35 mouse cellular contexts compared by ENCODE assay signal in genomic region chr14:56103452-56103851, GRCm38 (mm10). TPM values are rescaled to one million over a fixed set of nuclear protein-coding genes. Genes with fewer than 3 reads are reported as not detected.
DNase-seq lines count a peak whose midpoint lies in the region; ATAC-seq and TF ChIP-seq lines count a peak whose summit lies in the region.
"Had no signal": no experiment of that assay in that cellular context is flagged by ENCODE, and none has a peak within 500 bp of the region (broad histone marks: within the 10 kb centered on the region; RNA-seq: fewer than 3 reads in every experiment).

No protein-coding gene starts in this region.

- 49% methylated on average over 3 of the region's 3 CpGs for WGBS in forebrain, embryonic 14.5 days
- 58% methylated on average over 3 of the region's 3 CpGs for WGBS in forebrain, embryonic 12.5 days

- TF ChIP-seq EP300 in MEL (IDR thresholded peaks at IDR 0.05; ENCODE audit: low read depth in 1 of 2, low read length in 2 of 2), result no peak

- TF ChIP-seq CTCF in layer of hippocampus, adult 2 months (conservative IDR thresholded peaks at IDR 0.05), result no peak
- TF ChIP-seq CTCF in MEL (IDR thresholded peaks at IDR 0.05 in 2 of 3, conservative IDR thresholded peaks at IDR 0.05 in 1 of 3; ENCODE audit: control insufficient read depth in 1 of 3, insufficient read depth in 1 of 3, low read depth in 2 of 3, low read length in 3 of 3, poor library complexity in 1 of 3, severe bottlenecking in 1 of 3), result no peak

- peak; percentile 60 for DNase-seq in forebrain, embryonic 14.5 days (ENCODE audit: low spot score)
- no peak for DNase-seq in layer of hippocampus, adult 2 months (ENCODE audit: low spot score in 2 of 2)
- DNase-seq in layer of hippocampus, adult 9-11 months, result no peak
- no peak for DNase-seq in MEL (ENCODE audit: low read depth, low spot score)
- DNase-seq in lung, postnatal 25 days (ENCODE audit: low spot score), result no peak
- DNase-seq: adrenal gland, adult 8-10 months; adrenal gland, postnatal 25 days; cerebellum, adult 11-12 months; cerebellum, adult 8-10 months; cerebellum, postnatal 10 days; cerebellum, postnatal 36 days; embryo, embryonic 11 days; gastrocnemius, adult 2 months; gastrocnemius, postnatal 14 days had no signal

- no peak for ATAC-seq in forebrain, embryonic 14.5 days
- ATAC-seq in forebrain, embryonic 12.5 days (ENCODE audit: low FRiP score), result no peak
- ATAC-seq in megakaryocyte progenitor cell, adult 5-6 weeks (replicated peaks; ENCODE audit: poor library complexity), result no peak
- ATAC-seq: activated CD4-positive, CD25-positive, alpha-beta regulatory T cell, adult 4 months; CD4-positive, CD25-positive, alpha-beta regulatory T cell, adult 4 months; intestine, postnatal 0 days had no signal

- H3K4me1 ChIP-seq in forebrain, embryonic 14.5 days (ENCODE audit: control insufficient read depth, insufficient read depth, low read length), result no peaks in the 10 kb centered on the region
- H3K4me1 ChIP-seq in forebrain, embryonic 12.5 days, result no peaks in the 10 kb centered on the region
- no peaks in the 10 kb centered on the region for H3K4me1 ChIP-seq in MEL (ENCODE audit: control insufficient read depth in 1 of 2, insufficient read depth in 2 of 2, low read length in 2 of 2)
- H3K4me1 ChIP-seq: embryonic facial prominence, embryonic 10.5 days; embryonic facial prominence, embryonic 13.5 days; hindbrain, embryonic 12.5 days; hindbrain, embryonic 15.5 days had no signal

- H3K9ac ChIP-seq in forebrain, embryonic 14.5 days (ENCODE audit: low read length), result no peak overlapping the region
- no peak overlapping the region for H3K9ac ChIP-seq in forebrain, embryonic 12.5 days
- H3K9ac ChIP-seq in MEL (ENCODE audit: control insufficient read depth, low read depth, low read length, poor library complexity, severe bottlenecking), result no peak overlapping the region
- H3K9ac ChIP-seq: embryonic facial prominence, embryonic 13.5 days; hindbrain, embryonic 12.5 days; hindbrain, embryonic 15.5 days had no signal

- H3K9me3 ChIP-seq in forebrain, embryonic 14.5 days (replicated peaks; ENCODE audit: control insufficient read depth, low read length), result no peaks in the 10 kb centered on the region
- no peaks in the 10 kb centered on the region for H3K9me3 ChIP-seq in forebrain, embryonic 12.5 days
- no peaks in the 10 kb centered on the region for H3K9me3 ChIP-seq in MEL (replicated peaks; ENCODE audit: insufficient read depth, low read length)
- H3K9me3 ChIP-seq: embryonic facial prominence, embryonic 10.5 days; embryonic facial prominence, embryonic 13.5 days; hindbrain, embryonic 12.5 days; hindbrain, embryonic 15.5 days had no signal

- no peak for TF ChIP-seq POLR2A in MEL (IDR thresholded peaks at IDR 0.05; ENCODE audit: control insufficient read depth in 1 of 2, insufficient read depth in 1 of 2, low read depth in 1 of 2, low read length in 2 of 2, poor library complexity in 1 of 2)

- no peaks in the 10 kb centered on the region for H3K27me3 ChIP-seq in forebrain, embryonic 14.5 days (replicated peaks; ENCODE audit: control insufficient read depth, insufficient read depth, low read length)
- no peaks in the 10 kb centered on the region for H3K27me3 ChIP-seq in forebrain, embryonic 12.5 days
- H3K27me3 ChIP-seq in MEL (ENCODE audit: control insufficient read depth in 1 of 2, insufficient read depth in 2 of 2, low read length in 2 of 2), result peaks cover 1 to 5% of the 10 kb centered on the region in 2 experiments; a peak in 1 of 4 replicates
- H3K27me3 ChIP-seq: embryonic facial prominence, embryonic 13.5 days; hindbrain, embryonic 15.5 days had no signal

- H3K4me2 ChIP-seq in forebrain, embryonic 14.5 days (ENCODE audit: low read length), result no peak overlapping the region
- no peak overlapping the region for H3K4me2 ChIP-seq in forebrain, embryonic 12.5 days
- H3K4me2 ChIP-seq: embryonic facial prominence, embryonic 13.5 days; heart, embryonic 11.5 days; hindbrain, embryonic 12.5 days; hindbrain, embryonic 15.5 days had no signal

- no peaks in the 10 kb centered on the region for H3K79me2 ChIP-seq in MEL (ENCODE audit: control insufficient read depth, insufficient read depth, low read length, poor library complexity)

- no peaks in the 10 kb centered on the region for H3K36me3 ChIP-seq in forebrain, embryonic 14.5 days (ENCODE audit: control insufficient read depth, insufficient read depth, low read length)
- no peaks in the 10 kb centered on the region for H3K36me3 ChIP-seq in forebrain, embryonic 12.5 days (replicated peaks)
- no peaks in the 10 kb centered on the region for H3K36me3 ChIP-seq in MEL (ENCODE audit: control insufficient read depth in 1 of 2, insufficient read depth in 2 of 2, low read length in 2 of 2)
- H3K36me3 ChIP-seq: embryonic facial prominence, embryonic 10.5 days; embryonic facial prominence, embryonic 13.5 days; hindbrain, embryonic 12.5 days; hindbrain, embryonic 15.5 days had no signal

- TF ChIP-seq RAD21 in MEL (IDR thresholded peaks at IDR 0.05; ENCODE audit: low read depth, low read length), result no peak

- no peak overlapping the region for H3K4me3 ChIP-seq in forebrain, embryonic 14.5 days (ENCODE audit: low read depth, low read length)
- no peak overlapping the region for H3K4me3 ChIP-seq in forebrain, embryonic 12.5 days (replicated peaks)
- H3K4me3 ChIP-seq in layer of hippocampus, adult 2 months, result no peak overlapping the region
- no peak overlapping the region for H3K4me3 ChIP-seq in MEL (ENCODE audit: control insufficient read depth in 1 of 2, insufficient read depth in 1 of 2, low read depth in 2 of 2, low read length in 2 of 2)
- H3K4me3 ChIP-seq: embryonic facial prominence, embryonic 10.5 days; embryonic facial prominence, embryonic 13.5 days; erythroblast, embryonic 14.5 days; gastrocnemius, adult 2 months; hindbrain, embryonic 12.5 days; hindbrain, embryonic 15.5 days had no signal

- no peak overlapping the region for H3K27ac ChIP-seq in forebrain, embryonic 14.5 days (ENCODE audit: low read depth, low read length)
- H3K27ac ChIP-seq in forebrain, embryonic 12.5 days, result no peak overlapping the region
- H3K27ac ChIP-seq in layer of hippocampus, adult 2 months, result 0 out of 2 replicates have a peak overlapping the region, but pooled peaks have one; percentile 28
- H3K27ac ChIP-seq in MEL (ENCODE audit: control insufficient read depth, low read depth, low read length), result no peak overlapping the region
- H3K27ac ChIP-seq: embryonic facial prominence, embryonic 10.5 days; embryonic facial prominence, embryonic 13.5 days; gastrocnemius, adult 2 months; hindbrain, embryonic 12.5 days; hindbrain, embryonic 15.5 days had no signal

TF ChIP-seq in MEL, 35 proteins besides CTCF, POLR2A, EP300 and RAD21 (continues in another document):
- no peak for TF ChIP-seq SMC3 (IDR thresholded peaks at IDR 0.05; ENCODE audit: low read depth, low read length)
- TF ChIP-seq MAX (IDR thresholded peaks at IDR 0.05; ENCODE audit: low read length), result 0 out of 2 replicates have a peak, but pooled peaks have one; percentile 21
- TF ChIP-seq TCF12 (IDR thresholded peaks at IDR 0.05; ENCODE audit: low read depth, low read length), result no peak

RNA-seq across cellular contexts. Expression of gene Ctsg, which starts 1.1 kb away (rescaled TPM):
- polyA plus RNA-seq in forebrain, embryonic 14.5 days (2014; fragmentation: Nextera tagmentation; extraction: Ambion mirVana), result not detected in 2 replicates
- polyA plus RNA-seq in forebrain, embryonic 12.5 days (2016; fragmentation: Nextera tagmentation; extraction: Ambion mirVana), result not detected in 2 replicates
- total RNA-seq in layer of hippocampus, adult 2 months (2021), result not detected
- total RNA-seq in MEL (2012; rRNA removed), result not detected in 2 replicates
- polyA plus RNA-seq in MEL (2012; ENCODE audit: insufficient read depth in 1 of 2, insufficient read length in 2 of 2, low read depth in 1 of 2, low replicate concordance in 2 of 2, missing spikeins in 1 of 2), result not detected
- total RNA-seq in megakaryocyte progenitor cell, adult 5-6 weeks (2015), result 4,330 and 4,812 TPM in 2 replicates
- 4,060 and 4,327 TPM in 2 replicates for total RNA-seq in megakaryocyte progenitor cell, adult 5-6 weeks (2017)
- total RNA-seq: adrenal gland, adult 8-10 months; adrenal gland, postnatal 25 days; gastrocnemius, adult 2 months; gastrocnemius, postnatal 14 days; heart, adult 8-10 months; heart, postnatal 25 days had no signal
- polyA plus RNA-seq: activated CD4-positive, CD25-positive, alpha-beta regulatory T cell, adult 4 months; C2C12; CD4-positive, CD25-positive, alpha-beta regulatory T cell, adult 4 months; cortical plate, adult 2 months; embryonic facial prominence, embryonic 10.5 days; embryonic facial prominence, embryonic 13.5 days; hindbrain, embryonic 12.5 days; hindbrain, embryonic 15.5 days; intestine, embryonic 14.5 days; intestine, postnatal 0 days had no signal

RNA-seq across cellular contexts. Expression of gene Gzme, which starts 17.0 kb away (rescaled TPM):
- not detected in 2 replicates for polyA plus RNA-seq in forebrain, embryonic 14.5 days (2014; fragmentation: Nextera tagmentation; extraction: Ambion mirVana)
- polyA plus RNA-seq in forebrain, embryonic 12.5 days (2016; fragmentation: Nextera tagmentation; extraction: Ambion mirVana), result not detected in 2 replicates
- total RNA-seq in layer of hippocampus, adult 2 months (2021), result not detected
- total RNA-seq in MEL (2012; rRNA removed), result not detected in 2 replicates
- not detected for polyA plus RNA-seq in MEL (2012; ENCODE audit: insufficient read depth in 1 of 2, insufficient read length in 2 of 2, low read depth in 1 of 2, low replicate concordance in 2 of 2, missing spikeins in 1 of 2)
- not detected in 2 replicates for total RNA-seq in megakaryocyte progenitor cell, adult 5-6 weeks (2015)
- total RNA-seq in megakaryocyte progenitor cell, adult 5-6 weeks (2017), result not detected in 2 replicates
- total RNA-seq: adrenal gland, adult 8-10 months; adrenal gland, postnatal 25 days; gastrocnemius, adult 2 months; gastrocnemius, postnatal 14 days; gastrocnemius, postnatal 4 days; heart, adult 8-10 months; heart, postnatal 25 days; hematopoietic stem cell, adult 5-6 weeks had no signal
- polyA plus RNA-seq: activated CD4-positive, CD25-positive, alpha-beta regulatory T cell, adult 4 months; CD4-positive, CD25-positive, alpha-beta regulatory T cell, adult 4 months; cortical plate, adult 2 months; embryonic facial prominence, embryonic 10.5 days; embryonic facial prominence, embryonic 13.5 days; erythroblast, embryonic 14.5 days; heart, embryonic 11.5 days; heart, embryonic 14.5 days; heart, postnatal 0 days; hindbrain, embryonic 12.5 days; hindbrain, embryonic 15.5 days; intestine, embryonic 14.5 days; intestine, postnatal 0 days had no signal

RNA-seq across cellular contexts. Expression of gene Mcpt8, which starts 18.4 kb away (rescaled TPM):
- polyA plus RNA-seq in forebrain, embryonic 14.5 days (2014; fragmentation: Nextera tagmentation; extraction: Ambion mirVana), result 0.22 TPM in 1 of 2 replicates, not detected in the other
- polyA plus RNA-seq in forebrain, embryonic 12.5 days (2016; fragmentation: Nextera tagmentation; extraction: Ambion mirVana), result not detected in 2 replicates
- total RNA-seq in layer of hippocampus, adult 2 months (2021), result not detected
- not detected in 2 replicates for total RNA-seq in MEL (2012; rRNA removed)
- polyA plus RNA-seq in MEL (2012; ENCODE audit: insufficient read depth in 1 of 2, insufficient read length in 2 of 2, low read depth in 1 of 2, low replicate concordance in 2 of 2, missing spikeins in 1 of 2), result not detected
- total RNA-seq in megakaryocyte progenitor cell, adult 5-6 weeks (2015), result 83.3 and 112 TPM in 2 replicates
- total RNA-seq in megakaryocyte progenitor cell, adult 5-6 weeks (2017), result 23.6 and 30.6 TPM in 2 replicates
- total RNA-seq: adrenal gland, adult 8-10 months; adrenal gland, postnatal 25 days; gastrocnemius, adult 2 months; gastrocnemius, postnatal 14 days; gastrocnemius, postnatal 4 days; heart, adult 8-10 months; heart, postnatal 25 days had no signal
- polyA plus RNA-seq: activated CD4-positive, CD25-positive, alpha-beta regulatory T cell, adult 4 months; CD4-positive, CD25-positive, alpha-beta regulatory T cell, adult 4 months; cortical plate, adult 2 months; embryonic facial prominence, embryonic 10.5 days; frontal cortex, adult 2 months; heart, embryonic 11.5 days; hindbrain, embryonic 12.5 days; hindbrain, embryonic 15.5 days; intestine, postnatal 0 days had no signal

RNA-seq across cellular contexts. Expression of gene Gzmd, which starts 29.0 kb away (rescaled TPM):
- polyA plus RNA-seq in forebrain, embryonic 14.5 days (2014; fragmentation: Nextera tagmentation; extraction: Ambion mirVana), result not detected in 2 replicates
- not detected in 2 replicates for polyA plus RNA-seq in forebrain, embryonic 12.5 days (2016; fragmentation: Nextera tagmentation; extraction: Ambion mirVana)
- not detected for total RNA-seq in layer of hippocampus, adult 2 months (2021)
- not detected in 2 replicates for total RNA-seq in MEL (2012; rRNA removed)
- not detected for polyA plus RNA-seq in MEL (2012; ENCODE audit: insufficient read depth in 1 of 2, insufficient read length in 2 of 2, low read depth in 1 of 2, low replicate concordance in 2 of 2, missing spikeins in 1 of 2)
- 0.37 TPM in 1 of 2 replicates, not detected in the other for total RNA-seq in megakaryocyte progenitor cell, adult 5-6 weeks (2015)
- not detected in 2 replicates for total RNA-seq in megakaryocyte progenitor cell, adult 5-6 weeks (2017)
- total RNA-seq: adrenal gland, adult 8-10 months; adrenal gland, postnatal 25 days; gastrocnemius, adult 2 months; gastrocnemius, postnatal 14 days; gastrocnemius, postnatal 4 days; heart, adult 8-10 months; heart, postnatal 25 days; hematopoietic stem cell, adult 5-6 weeks had no signal
- polyA plus RNA-seq: activated CD4-positive, CD25-positive, alpha-beta regulatory T cell, adult 4 months; CD4-positive, CD25-positive, alpha-beta regulatory T cell, adult 4 months; cortical plate, adult 2 months; embryonic facial prominence, embryonic 10.5 days; embryonic facial prominence, embryonic 13.5 days; erythroblast, embryonic 14.5 days; heart, embryonic 11.5 days; heart, embryonic 14.5 days; heart, postnatal 0 days; hindbrain, embryonic 12.5 days; hindbrain, embryonic 15.5 days; intestine, embryonic 14.5 days; intestine, postnatal 0 days had no signal

RNA-seq across cellular contexts. Expression of gene Mcpt4, which starts 41.3 kb away (rescaled TPM):
- polyA plus RNA-seq in forebrain, embryonic 14.5 days (2014; fragmentation: Nextera tagmentation; extraction: Ambion mirVana), result not detected in 2 replicates
- polyA plus RNA-seq in forebrain, embryonic 12.5 days (2016; fragmentation: Nextera tagmentation; extraction: Ambion mirVana), result not detected in 2 replicates
- under 1 TPM; 0.54 to 1.00 TPM for total RNA-seq in layer of hippocampus, adult 2 months (2021)
- total RNA-seq in MEL (2012; rRNA removed), result not detected in 2 replicates
- polyA plus RNA-seq in MEL (2012; ENCODE audit: insufficient read depth in 1 of 2, insufficient read length in 2 of 2, low read depth in 1 of 2, low replicate concordance in 2 of 2, missing spikeins in 1 of 2), result not detected
- not detected in 2 replicates for total RNA-seq in megakaryocyte progenitor cell, adult 5-6 weeks (2015)
- total RNA-seq in megakaryocyte progenitor cell, adult 5-6 weeks (2017), result not detected in 2 replicates
- total RNA-seq: hematopoietic stem cell, adult 5-6 weeks had no signal
- polyA plus RNA-seq: activated CD4-positive, CD25-positive, alpha-beta regulatory T cell, adult 4 months; C2C12; CD4-positive, CD25-positive, alpha-beta regulatory T cell, adult 4 months; cortical plate, adult 2 months; embryonic facial prominence, embryonic 10.5 days; erythroblast, embryonic 14.5 days; heart, embryonic 11.5 days; hindbrain, embryonic 12.5 days; hindbrain, embryonic 15.5 days had no signal

Comparison
In these comparisons a context has a peak if more than half of its experiments do, and no peak if none do; other contexts are left out.
1. RNA of gene Ctsg, which starts 1.1 kb away (total RNA-seq): 4,060 to 4,812 TPM in megakaryocyte progenitor cell, adult 5-6 weeks; not detected in layer of hippocampus, adult 2 months and not detected in MEL; every median in the first group is over 1,000 times any median in the second.
2. RNA of gene Mcpt8, which starts 18.4 kb away (total RNA-seq): 23.6 to 112 TPM in megakaryocyte progenitor cell, adult 5-6 weeks; not detected in layer of hippocampus, adult 2 months and not detected in MEL; every median in the first group is over 10 times any median in the second.